Mouse (Mus musculus) inflammation-experienced regulatory T-cells, adult 16 weeks (primary cell): ENCODE data around the gene Slc22a15. TPM values are rescaled to one million over a fixed set of nuclear protein-coding genes. Genes with fewer than 3 reads are reported as not detected.

ENCODE experiments used
- polyA plus RNA-seq: library from polyadenylated mRNA; unstranded; fragments of 100-300 nt; shearing (Covaris generic); gene quantifications from one replicate; pipeline ENCODE4 v1.2.1, GENCODE M21; 2017

The Slc22a15 gene
- polyA plus RNA-seq: 10.2 TPM

GRCm38 (mm10) chr3:101923843-101924740 is at the start of gene Slc22a15:
Gene Slc22a15, minus strand, starts transcription at chr3:101924453.

GRCm38 (mm10) chr3:101848816-101849215 is 75.4 kb downstream of the Slc22a15 start, which contains the start of gene Mab21l3:
Gene Mab21l3, minus strand, starts transcription at chr3:101848959.

Other genes with a start within 250 kb of the Slc22a15 start
- not detected for gene Mab21l3, start 75.5 kb downstream of the Slc22a15 start, polyA plus RNA-seq
- not detected for gene Nhlh2, start 85.6 kb upstream of the Slc22a15 start, polyA plus RNA-seq
- not detected for gene Casq2, start 162.0 kb upstream of the Slc22a15 start, polyA plus RNA-seq